Mouse (Mus musculus): ENCODE data around the gene Cpt1b. TPM values are rescaled to one million over a fixed set of nuclear protein-coding genes. Genes with fewer than 3 reads are reported as not detected.

Cpt1b gene
- 1.5 TPM for polyA plus RNA-seq (2015; fragmentation: Illumina TruSeq; extraction: RNeasy Lipid Tissue Mini Kit (QIAGEN cat#74804); ENCODE audit: low read depth, low replicate concordance)

DNA sequence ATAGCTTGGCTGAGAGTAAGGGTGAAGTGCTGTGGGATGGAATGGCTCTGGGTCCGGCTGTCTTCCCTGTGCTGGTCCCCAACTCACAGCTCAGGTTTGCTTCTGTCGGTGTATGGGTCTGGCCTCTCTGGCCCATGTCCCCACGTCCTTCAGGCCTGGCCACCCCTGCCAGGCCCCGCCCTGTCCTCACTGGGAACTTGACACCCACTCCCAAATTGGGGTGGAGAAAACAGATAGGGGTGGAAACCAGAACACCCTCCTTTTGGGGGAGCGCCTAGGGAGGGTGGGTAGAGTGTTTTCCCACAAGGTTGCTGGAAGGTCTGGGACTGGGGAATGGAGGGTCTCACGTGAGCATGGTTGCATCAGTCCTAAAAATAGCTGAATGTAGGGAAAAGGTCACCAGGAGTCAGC is at the start of gene Cpt1b:
Gene Cpt1b, minus strand, starts transcription at position 153 of the 411 bp plus-strand sequence.

DNA sequence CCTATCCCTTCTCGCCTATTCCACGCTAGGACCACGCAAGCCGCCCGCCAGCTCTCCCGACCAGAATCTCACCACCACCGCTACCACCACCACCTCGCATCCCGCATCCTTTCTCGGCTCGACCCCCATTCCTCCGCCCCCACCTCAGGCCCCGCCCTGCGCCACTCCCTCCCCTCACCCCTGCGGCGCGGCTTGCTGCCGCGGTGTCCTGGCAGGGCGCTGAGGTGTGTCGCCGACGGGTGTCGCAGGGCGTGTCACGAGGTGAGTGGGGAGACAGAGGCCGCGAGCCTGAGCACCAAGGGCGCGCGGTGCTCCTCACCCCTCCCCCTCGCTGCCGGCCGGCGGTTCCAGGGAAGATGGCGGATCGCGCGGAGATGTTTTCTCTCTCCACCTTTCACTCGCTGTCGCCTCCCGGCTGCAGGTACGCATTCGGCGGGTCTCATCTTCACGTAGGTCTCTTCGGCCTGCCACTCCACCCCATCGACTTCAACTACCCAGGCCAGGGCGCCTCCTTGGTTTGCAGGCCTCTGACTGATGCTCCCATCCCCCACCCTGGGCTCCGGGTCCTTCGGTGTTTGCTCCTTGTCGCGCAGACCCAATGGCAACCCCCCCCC is 28.3 kb upstream of the Cpt1b start, which contains the start of gene Mapk8ip2:
Gene Mapk8ip2, plus strand, starts transcription at position 49 of the 614 bp plus-strand sequence.

DNA sequence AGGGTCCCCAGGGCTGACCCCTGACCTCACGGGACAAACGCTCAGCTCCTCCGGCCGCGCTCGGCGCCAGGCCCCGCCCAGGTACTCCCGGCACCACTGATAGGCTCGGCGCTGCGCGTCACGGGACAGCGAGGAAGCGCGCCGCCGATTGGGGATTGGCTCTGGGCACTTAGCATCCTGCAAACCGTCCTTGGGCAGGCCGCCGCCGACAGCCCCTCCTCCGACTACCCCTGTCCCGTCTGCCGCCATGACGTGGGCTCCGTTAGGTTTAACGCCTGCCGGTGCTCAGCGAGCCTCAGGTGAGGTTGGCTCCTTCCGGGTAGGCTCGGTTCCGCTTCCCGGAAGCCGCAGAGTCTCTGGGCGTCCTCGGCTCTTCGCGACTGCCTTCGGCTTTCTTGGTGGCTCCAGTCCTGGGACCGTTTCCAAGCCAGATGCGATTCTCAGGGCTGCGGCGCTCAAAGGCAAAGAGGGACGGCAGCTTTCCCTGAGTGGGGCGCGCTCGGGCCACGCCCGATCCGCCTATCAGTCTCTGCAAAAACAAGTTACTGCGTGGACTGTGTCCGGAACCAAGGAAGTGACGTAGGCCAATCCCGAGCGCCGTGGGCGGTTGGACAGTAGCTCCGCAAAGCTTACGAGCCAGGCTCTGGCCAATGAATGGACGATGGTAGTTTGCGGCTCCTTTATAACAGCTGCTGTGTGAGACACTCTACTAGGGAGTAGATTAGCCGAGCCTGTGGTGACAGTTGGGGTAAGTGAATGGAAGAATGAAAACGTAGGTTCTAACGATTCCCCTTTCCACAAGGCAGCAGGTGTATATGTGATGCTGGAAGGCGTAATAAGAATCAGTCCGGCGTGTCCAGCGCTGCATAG is 3.9 kb upstream of the Cpt1b start, which contains the start of the genes C730034F03Rik, Gm44502 and Chkb:
Gene C730034F03Rik, plus strand, starts transcription at position 238 of the 870 bp plus-strand sequence.
Gene Gm44502, minus strand, starts transcription at position 345 of the 870 bp plus-strand sequence.
Gene Chkb, minus strand, starts transcription at position 557 of the 870 bp plus-strand sequence.

DNA sequence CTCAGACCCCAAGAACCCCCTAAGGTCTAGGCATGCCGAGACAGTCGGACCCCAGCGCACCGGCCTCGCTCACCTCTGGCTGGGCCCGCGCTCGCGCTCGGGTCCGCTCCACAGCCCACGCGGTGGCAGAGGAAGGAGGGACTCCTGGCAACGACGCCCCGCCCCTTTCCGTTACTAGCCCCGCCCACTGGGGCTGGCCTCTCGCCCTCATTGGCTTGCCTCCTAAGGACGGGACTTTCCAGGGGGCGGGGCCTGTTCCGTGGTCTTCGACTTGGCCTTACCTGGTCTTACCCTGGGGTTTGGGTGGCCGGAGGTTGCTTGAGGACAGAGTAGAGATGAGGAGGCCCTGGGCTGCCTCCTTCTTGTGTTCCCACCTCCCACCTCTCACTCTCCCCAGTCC is 15.5 kb downstream of the Cpt1b start, which contains the start of gene Syce3:
Gene Syce3, minus strand, starts transcription at position 386 of the 400 bp plus-strand sequence.

DNA sequence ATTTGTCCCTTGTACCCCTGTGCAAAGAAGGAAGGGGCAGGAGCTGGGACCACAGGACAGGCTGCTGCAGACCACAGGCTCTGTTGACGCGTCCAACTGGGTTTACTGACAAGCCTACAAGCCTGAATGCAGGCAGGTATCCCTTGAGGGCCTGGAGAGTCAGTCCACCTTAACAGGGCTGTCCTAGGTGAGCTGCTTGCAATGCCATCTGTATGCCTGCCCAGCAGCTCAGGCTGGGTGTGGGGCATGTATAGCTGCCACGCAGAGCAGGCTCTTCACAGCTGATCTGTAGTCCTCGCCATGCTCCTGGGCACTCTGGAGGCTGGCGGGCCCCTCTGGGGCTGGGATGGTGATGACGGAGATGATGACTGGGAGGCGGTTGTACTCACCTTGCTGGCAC is 41.0 kb downstream of the Cpt1b start, which contains the start of gene Klhdc7b:
Gene Klhdc7b, plus strand, starts transcription at position 301 of the 400 bp plus-strand sequence.

DNA sequence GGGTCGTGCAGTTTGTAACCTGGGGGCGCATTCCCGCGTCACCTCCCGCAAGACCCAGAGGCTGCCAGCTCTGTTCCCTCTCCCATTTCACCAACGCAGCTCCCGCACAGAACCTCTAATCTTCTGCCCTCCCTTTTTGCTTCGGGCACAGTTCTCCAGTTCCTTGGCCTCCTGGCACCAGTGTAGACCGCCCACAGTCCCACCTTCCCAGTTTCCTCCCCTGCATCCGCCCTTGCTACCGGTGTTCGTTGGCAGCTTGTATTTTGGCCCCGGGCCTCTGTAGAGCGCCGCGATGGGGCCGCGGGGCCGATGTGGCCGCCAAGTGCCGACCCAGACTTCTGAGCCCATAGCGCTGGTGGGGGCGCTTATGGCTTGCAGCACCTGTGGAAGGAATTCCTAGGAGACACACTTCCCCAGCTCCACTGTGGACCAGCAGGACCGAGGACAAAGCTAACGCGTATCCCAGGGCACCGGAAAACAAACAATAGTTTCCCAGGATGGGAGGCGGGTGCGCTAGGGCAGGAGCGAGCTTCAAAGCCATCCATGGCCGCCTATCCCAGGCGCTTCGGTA is 46.7 kb downstream of the Cpt1b start, which contains the start of gene Odf3b:
Gene Odf3b, minus strand, starts transcription at position 452 of the 571 bp plus-strand sequence.

DNA sequence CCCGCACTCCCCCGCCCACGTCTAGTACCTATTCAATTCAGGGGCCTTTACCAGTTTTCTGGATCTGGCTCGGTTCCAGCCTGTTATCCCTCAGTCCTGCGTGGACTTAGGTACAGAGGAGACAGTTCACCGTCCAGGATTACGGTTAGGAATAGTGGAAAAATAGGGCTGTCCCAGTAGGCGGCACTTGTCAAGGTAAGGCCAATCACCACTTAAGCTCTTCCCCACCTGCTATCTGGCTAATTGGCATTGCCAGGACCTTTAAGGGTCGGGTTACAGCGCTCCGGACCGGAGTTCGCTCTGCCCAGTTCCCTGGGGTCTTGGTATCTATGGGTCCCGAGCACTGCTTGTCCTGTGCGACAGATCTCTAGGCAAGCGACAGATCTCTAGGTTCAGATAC is 48.7 kb downstream of the Cpt1b start, which contains the start of gene Tymp:
Gene Tymp, minus strand, starts transcription at position 83 of the 400 bp plus-strand sequence.

DNA sequence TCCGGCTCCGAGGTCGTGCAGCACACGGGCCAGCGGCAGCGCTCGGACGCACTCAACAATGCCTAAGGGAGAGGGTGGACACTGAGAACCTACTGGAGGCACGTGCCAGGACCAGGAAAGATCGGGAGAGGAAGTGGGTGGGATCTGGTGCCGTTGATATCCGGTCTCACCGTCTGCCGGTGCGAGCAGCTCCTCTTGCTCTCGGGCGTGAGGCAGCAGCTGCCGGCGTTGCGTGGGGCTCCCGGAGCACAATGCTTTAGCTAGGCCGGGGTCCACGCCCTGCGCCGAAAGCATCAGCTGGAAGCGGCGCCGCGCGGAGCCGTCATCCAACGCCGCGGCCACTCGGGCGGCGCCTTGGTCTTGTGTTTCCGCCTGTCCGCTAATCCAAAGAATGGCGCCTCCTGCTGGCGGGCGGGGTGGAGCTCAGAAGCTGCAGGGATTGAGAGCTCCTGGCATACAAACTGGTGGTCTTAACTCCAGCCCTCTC is 51.9 kb downstream of the Cpt1b start, which contains the start of gene Sco2:
Gene Sco2, minus strand, starts transcription at position 85 of the 487 bp plus-strand sequence.

Other genes starting within 250 kb of the Cpt1b start
- 36.2 TPM for gene Plxnb2, start 245.1 kb downstream of the Cpt1b start, polyA plus RNA-seq (2015; fragmentation: Illumina TruSeq; extraction: RNeasy Lipid Tissue Mini Kit (QIAGEN cat#74804); ENCODE audit: low read depth, low replicate concordance)
- gene Dennd6b, start 229.4 kb downstream of the Cpt1b start, polyA plus RNA-seq (2015; fragmentation: Illumina TruSeq; extraction: RNeasy Lipid Tissue Mini Kit (QIAGEN cat#74804); ENCODE audit: low read depth, low replicate concordance), result 51.1 TPM
- 78.9 TPM for gene Ppp6r2, start 214.3 kb downstream of the Cpt1b start, polyA plus RNA-seq (2015; fragmentation: Illumina TruSeq; extraction: RNeasy Lipid Tissue Mini Kit (QIAGEN cat#74804); ENCODE audit: low read depth, low replicate concordance)
- gene Sbf1, start 110.6 kb downstream of the Cpt1b start, polyA plus RNA-seq (2015; fragmentation: Illumina TruSeq; extraction: RNeasy Lipid Tissue Mini Kit (QIAGEN cat#74804); ENCODE audit: low read depth, low replicate concordance), result 124 TPM
- not detected for gene Adm2, start 103.1 kb downstream of the Cpt1b start, polyA plus RNA-seq (2015; fragmentation: Illumina TruSeq; extraction: RNeasy Lipid Tissue Mini Kit (QIAGEN cat#74804); ENCODE audit: low read depth, low replicate concordance)
- gene Miox, start 91.5 kb downstream of the Cpt1b start, polyA plus RNA-seq (2015; fragmentation: Illumina TruSeq; extraction: RNeasy Lipid Tissue Mini Kit (QIAGEN cat#74804); ENCODE audit: low read depth, low replicate concordance), result not detected
- 11.3 TPM for gene Lmf2, start 70.2 kb downstream of the Cpt1b start, polyA plus RNA-seq (2015; fragmentation: Illumina TruSeq; extraction: RNeasy Lipid Tissue Mini Kit (QIAGEN cat#74804); ENCODE audit: low read depth, low replicate concordance)
- gene Ncaph2, start 70.1 kb downstream of the Cpt1b start, polyA plus RNA-seq (2015; fragmentation: Illumina TruSeq; extraction: RNeasy Lipid Tissue Mini Kit (QIAGEN cat#74804); ENCODE audit: low read depth, low replicate concordance), result 80.4 TPM
- gene Sco2, start 52.0 kb downstream of the Cpt1b start, polyA plus RNA-seq (2015; fragmentation: Illumina TruSeq; extraction: RNeasy Lipid Tissue Mini Kit (QIAGEN cat#74804); ENCODE audit: low read depth, low replicate concordance), result 29.7 TPM
- 1.7 TPM for gene Tymp, start 48.8 kb downstream of the Cpt1b start, polyA plus RNA-seq (2015; fragmentation: Illumina TruSeq; extraction: RNeasy Lipid Tissue Mini Kit (QIAGEN cat#74804); ENCODE audit: low read depth, low replicate concordance)
- gene Odf3b, start 46.6 kb downstream of the Cpt1b start, polyA plus RNA-seq (2015; fragmentation: Illumina TruSeq; extraction: RNeasy Lipid Tissue Mini Kit (QIAGEN cat#74804); ENCODE audit: low read depth, low replicate concordance), result 5.0 TPM
- 0.46 TPM for gene Klhdc7b, start 40.9 kb downstream of the Cpt1b start, polyA plus RNA-seq (2015; fragmentation: Illumina TruSeq; extraction: RNeasy Lipid Tissue Mini Kit (QIAGEN cat#74804); ENCODE audit: low read depth, low replicate concordance)
- not detected for gene Syce3, start 15.4 kb downstream of the Cpt1b start, polyA plus RNA-seq (2015; fragmentation: Illumina TruSeq; extraction: RNeasy Lipid Tissue Mini Kit (QIAGEN cat#74804); ENCODE audit: low read depth, low replicate concordance)
- 3.3 TPM for gene C730034F03Rik, start 3.7 kb upstream of the Cpt1b start, polyA plus RNA-seq (2015; fragmentation: Illumina TruSeq; extraction: RNeasy Lipid Tissue Mini Kit (QIAGEN cat#74804); ENCODE audit: low read depth, low replicate concordance)
- not detected for gene Gm44502, start 3.8 kb upstream of the Cpt1b start, polyA plus RNA-seq (2015; fragmentation: Illumina TruSeq; extraction: RNeasy Lipid Tissue Mini Kit (QIAGEN cat#74804); ENCODE audit: low read depth, low replicate concordance)
- 58.1 TPM for gene Chkb, start 4.0 kb upstream of the Cpt1b start, polyA plus RNA-seq (2015; fragmentation: Illumina TruSeq; extraction: RNeasy Lipid Tissue Mini Kit (QIAGEN cat#74804); ENCODE audit: low read depth, low replicate concordance)
- gene Mapk8ip2, start 28.1 kb upstream of the Cpt1b start, polyA plus RNA-seq (2015; fragmentation: Illumina TruSeq; extraction: RNeasy Lipid Tissue Mini Kit (QIAGEN cat#74804); ENCODE audit: low read depth, low replicate concordance), result 128 TPM
- 28.4 TPM for gene Arsa, start 51.6 kb upstream of the Cpt1b start, polyA plus RNA-seq (2015; fragmentation: Illumina TruSeq; extraction: RNeasy Lipid Tissue Mini Kit (QIAGEN cat#74804); ENCODE audit: low read depth, low replicate concordance)
- gene Shank3, start 73.8 kb upstream of the Cpt1b start, polyA plus RNA-seq (2015; fragmentation: Illumina TruSeq; extraction: RNeasy Lipid Tissue Mini Kit (QIAGEN cat#74804); ENCODE audit: low read depth, low replicate concordance), result 87.4 TPM
- gene Acr, start 142.5 kb upstream of the Cpt1b start, polyA plus RNA-seq (2015; fragmentation: Illumina TruSeq; extraction: RNeasy Lipid Tissue Mini Kit (QIAGEN cat#74804); ENCODE audit: low read depth, low replicate concordance), result 1.0 TPM
- gene Rabl2, start 166.1 kb upstream of the Cpt1b start, polyA plus RNA-seq (2015; fragmentation: Illumina TruSeq; extraction: RNeasy Lipid Tissue Mini Kit (QIAGEN cat#74804); ENCODE audit: low read depth, low replicate concordance), result 51.8 TPM